Mouse (Mus musculus): ENCODE data around the gene Id3.

- TF ChIP-seq CTCF (IDR thresholded peaks at IDR 0.05; ENCODE audit: low read depth) (no peak), EP300 (optimal IDR thresholded peaks at IDR 0.05) (no peak)
These were observed 21.3 kb upstream of the Id3 start for GRCm38 (mm10) chr4:136121844-136122468.

All from stomach, postnatal 0 days (tissue).